10 mouse cellular contexts compared by ENCODE assay signal in genomic region chr4:62624679-62625450, GRCm38 (mm10).
DNase-seq lines count a peak whose midpoint lies in the region; ATAC-seq and TF ChIP-seq lines count a peak whose summit lies in the region.
"Had no signal": no experiment of that assay in that cellular context is flagged by ENCODE, and none has a peak within 500 bp of the region (broad histone marks: within the 10 kb centered on the region; RNA-seq: fewer than 3 reads in every experiment).

No protein-coding gene starts in this region.

- H3K27me3 ChIP-seq in kidney, embryonic 15.5 days = no peaks in the 10 kb centered on the region
- H3K27me3 ChIP-seq in kidney, adult 2 months (replicated peaks; ENCODE audit: control insufficient read depth, insufficient read depth, low read length) = no peaks in the 10 kb centered on the region
- H3K27me3 ChIP-seq in embryonic facial prominence, embryonic 13.5 days = no peaks in the 10 kb centered on the region
- peaks cover under 1% of the 10 kb centered on the region for H3K27me3 ChIP-seq in myocyte (ENCODE audit: control insufficient read depth, insufficient read depth, insufficient read length)

- TF ChIP-seq POLR2A in kidney, adult 2 months (IDR thresholded peaks at IDR 0.05; ENCODE audit: low read depth, low read length) = no peak
- no peak for TF ChIP-seq POLR2A in myocyte (IDR thresholded peaks at IDR 0.05; ENCODE audit: insufficient read length, low read depth)

- DNase-seq in kidney, adult 2 months = no peak
- DNase-seq in heart, postnatal 4 days = peak; percentile 63
- no peak for DNase-seq in urinary bladder, postnatal 14 days (ENCODE audit: low spot score)
- no peak for DNase-seq in layer of hippocampus, postnatal 14 days (ENCODE audit: low spot score in 2 of 2)
- DNase-seq: cerebellum, adult 8-10 months; kidney, postnatal 10 days had no signal

- H3K79me2 ChIP-seq in myocyte (ENCODE audit: control insufficient read depth, insufficient read depth) = no peaks in the 10 kb centered on the region

- no peak for TF ChIP-seq CTCF in kidney, adult 2 months (conservative IDR thresholded peaks at IDR 0.05; ENCODE audit: insufficient read depth, insufficient read length, low read depth, low read length)

- ATAC-seq in kidney, embryonic 15.5 days (replicated peaks; ENCODE audit: low FRiP score) = no peak
- ATAC-seq in embryonic facial prominence, embryonic 13.5 days (ENCODE audit: insufficient number of reproducible peaks, insufficient read depth, low FRiP score, low TSS enrichment, low read depth) = peak; percentile 63
- ATAC-seq in monocyte, adult 5-6 weeks (replicated peaks; ENCODE audit: insufficient number of reproducible peaks, low FRiP score, low TSS enrichment, poor library complexity, severe bottlenecking) = no peak

- no peak overlapping the region for H3K4me3 ChIP-seq in kidney, embryonic 15.5 days (replicated peaks)
- no peak overlapping the region for H3K4me3 ChIP-seq in kidney, adult 2 months (ENCODE audit: insufficient read depth, low read depth, low read length)
- no peak overlapping the region for H3K4me3 ChIP-seq in embryonic facial prominence, embryonic 13.5 days
- H3K4me3 ChIP-seq in myocyte = no peak overlapping the region

- H3K27ac ChIP-seq in kidney, embryonic 15.5 days = peak overlapping the region; percentile 57
- H3K27ac ChIP-seq in kidney, adult 2 months (ENCODE audit: insufficient read depth, low read depth, low read length) = no peak overlapping the region
- peak overlapping the region; percentile 97 for H3K27ac ChIP-seq in embryonic facial prominence, embryonic 13.5 days

- H3K4me1 ChIP-seq in kidney, embryonic 15.5 days = peaks cover 79% of the 10 kb centered on the region
- H3K4me1 ChIP-seq in kidney, adult 2 months (ENCODE audit: control insufficient read depth, insufficient read depth, low read length) = 0 out of 2 replicates have a peak, but pooled peaks cover 3% of the 10 kb centered on the region
- H3K4me1 ChIP-seq in embryonic facial prominence, embryonic 13.5 days = peaks cover 60% of the 10 kb centered on the region

- no peak overlapping the region for H3ac ChIP-seq in myocyte (ENCODE audit: control insufficient read depth, insufficient read length)

- 48% methylated on average over 15 of the region's 15 CpGs for WGBS in kidney, embryonic 15.5 days
- 73% methylated on average over 15 of the region's 15 CpGs for WGBS in kidney, adult 2 months
- 26% methylated on average over 15 of the region's 15 CpGs for WGBS in embryonic facial prominence, embryonic 13.5 days

- H3K9ac ChIP-seq in kidney, embryonic 15.5 days = no peak overlapping the region
- H3K9ac ChIP-seq in embryonic facial prominence, embryonic 13.5 days = peak overlapping the region; percentile 64

- H3K36me3 ChIP-seq in kidney, embryonic 15.5 days = peaks cover 13% of the 10 kb centered on the region; the same call in 1 of the 2 replicates
- no peaks in the 10 kb centered on the region for H3K36me3 ChIP-seq in kidney, adult 2 months (ENCODE audit: control insufficient read depth, insufficient read depth, low read length)
- H3K36me3 ChIP-seq in embryonic facial prominence, embryonic 13.5 days = no peaks in the 10 kb centered on the region
- no peaks in the 10 kb centered on the region for H3K36me3 ChIP-seq in myocyte (ENCODE audit: control insufficient read depth, insufficient read depth)

- H3K9me3 ChIP-seq in kidney, embryonic 15.5 days (replicated peaks) = no peaks in the 10 kb centered on the region
- no peaks in the 10 kb centered on the region for H3K9me3 ChIP-seq in embryonic facial prominence, embryonic 13.5 days

- no peak overlapping the region for H3K4me2 ChIP-seq in kidney, embryonic 15.5 days
- peak overlapping the region; percentile 12; the same call in 1 of the 2 replicates for H3K4me2 ChIP-seq in embryonic facial prominence, embryonic 13.5 days
- H3K4me2 ChIP-seq in myocyte (ENCODE audit: low read depth) = peak overlapping the region; percentile 16

TF ChIP-seq in myocyte, 11 proteins besides CTCF, POLR2A, EP300 and RAD21:
- TF ChIP-seq CEBPB (IDR thresholded peaks at IDR 0.05; ENCODE audit: insufficient read depth, poor library complexity, severe bottlenecking) (no peak), TCF12 (IDR thresholded peaks at IDR 0.05; ENCODE audit: insufficient read depth, poor library complexity, severe bottlenecking) (no peak), POLR2AphosphoS2 (IDR thresholded peaks at IDR 0.05; ENCODE audit: insufficient read length, low read depth) (no peak), SRF (IDR thresholded peaks at IDR 0.05; ENCODE audit: control insufficient read depth, insufficient read length, low read depth) (no peak), USF1 (IDR thresholded peaks at IDR 0.05; ENCODE audit: low read depth) (no peak), TCF3 (IDR thresholded peaks at IDR 0.05; ENCODE audit: insufficient read length, low read depth) (no peak), MYOG (IDR thresholded peaks at IDR 0.05; ENCODE audit: control insufficient read depth in 1 of 3, insufficient read depth in 1 of 3, insufficient read length in 2 of 3, low read depth in 2 of 3) (peak in 1 of 3 experiments; percentile 4), MAX (IDR thresholded peaks at IDR 0.05; ENCODE audit: low read depth) (no peak), MYOD1 (IDR thresholded peaks at IDR 0.05; ENCODE audit: control insufficient read depth in 1 of 3, insufficient read length in 2 of 3, low read depth in 2 of 3) (peak in 1 of 3 experiments; percentile 56), E2F4 (IDR thresholded peaks at IDR 0.05; ENCODE audit: insufficient read depth) (no peak), REST (IDR thresholded peaks at IDR 0.05; ENCODE audit: insufficient read depth, insufficient read length) (no peak)
